Mouse (Mus musculus) bone marrow macrophage, adult 2 months (primary cell): ENCODE data around the gene Emp3.

Experiments used
- CTCF ChIP-seq: IDR thresholded peaks from 2 replicates; pipeline ENCODE4 v1.5.1; 2012; ENCODE audit warnings: low read depth, mild to moderate bottlenecking, low read length, moderate library complexity
- POLR2A ChIP-seq: IDR thresholded peaks from 2 replicates; pipeline ENCODE4 v1.6.1; 2012; ENCODE audit warnings: mild to moderate bottlenecking, low read depth, low read length, borderline replicate concordance

GRCm38 (mm10) chr7:45920583-45921241 lies 492 bp downstream of the Emp3 start:
- no peak for TF ChIP-seq CTCF
- no peak for TF ChIP-seq POLR2A
